Mouse (Mus musculus) frontal cortex, adult 2 months (tissue): Measurements from ENCODE around the gene Olfr907. TPM values are rescaled to one million over a fixed set of nuclear protein-coding genes. Genes with fewer than 3 reads are reported as not detected.

Experiments used
- DNase-seq, 2 experiments: peaks; one replicate each; pipeline ENCODE4 v3.0.0; 2022; ENCODE audit warnings: low spot score in 1 of 2; ENCODE audit errors: extremely low spot score in 1 of 2
- polyA plus RNA-seq: library from polyadenylated mRNA; depleted of rRNA; stranded (reverse); fragments of >200 nt; gene quantifications from 2 replicates; pipeline ENCODE4 v1.2.3, GENCODE M21; 2012; rRNA removed

Olfr907 gene
- not detected in 2 replicates for polyA plus RNA-seq

DNA sequence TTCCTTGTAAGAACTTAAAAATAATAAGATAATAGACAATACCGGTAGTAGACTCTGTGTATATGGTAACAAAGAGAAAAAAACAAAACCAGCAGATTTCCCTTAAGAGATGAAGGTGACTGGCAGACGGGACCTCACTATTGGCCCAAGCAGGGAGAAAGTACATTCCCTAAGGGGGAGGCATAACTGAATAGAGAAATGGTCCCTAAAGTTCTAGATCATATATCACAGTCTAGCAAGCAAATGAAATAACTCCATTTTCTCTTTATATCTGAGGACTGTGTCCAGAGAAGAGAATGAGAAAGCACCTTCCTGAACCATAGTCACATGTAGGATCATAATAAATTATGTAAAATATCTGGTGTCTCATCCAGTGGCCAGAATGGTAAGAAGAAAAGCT, at the start of gene Olfr907:
TSS of gene Olfr907 (plus strand) at position 301 of the 400 bp plus-strand sequence.
- no peak for DNase-seq

DNA sequence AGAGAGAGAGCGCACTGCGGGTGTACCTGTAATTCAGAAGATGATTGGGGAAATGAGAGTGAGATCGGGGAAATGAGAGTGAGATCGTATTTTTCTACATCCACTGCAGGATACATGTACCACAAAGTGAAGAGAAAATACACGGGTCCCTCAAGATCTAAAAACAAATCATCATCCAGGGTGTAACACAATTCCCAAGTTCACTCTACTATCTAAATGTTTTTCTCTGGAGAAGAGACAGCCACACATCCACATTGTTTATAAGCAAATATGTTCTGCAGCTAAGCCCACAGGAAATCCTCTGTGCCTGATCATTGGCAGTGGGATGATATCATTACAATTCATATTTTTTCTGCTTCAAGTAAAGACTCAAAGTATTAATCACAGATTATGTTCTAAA, 48.2 kb upstream of the Olfr907 start, which contains the start of gene Olfr902:
TSS of gene Olfr902 (plus strand) at position 301 of the 400 bp plus-strand sequence.
- DNase-seq = no peak

DNA sequence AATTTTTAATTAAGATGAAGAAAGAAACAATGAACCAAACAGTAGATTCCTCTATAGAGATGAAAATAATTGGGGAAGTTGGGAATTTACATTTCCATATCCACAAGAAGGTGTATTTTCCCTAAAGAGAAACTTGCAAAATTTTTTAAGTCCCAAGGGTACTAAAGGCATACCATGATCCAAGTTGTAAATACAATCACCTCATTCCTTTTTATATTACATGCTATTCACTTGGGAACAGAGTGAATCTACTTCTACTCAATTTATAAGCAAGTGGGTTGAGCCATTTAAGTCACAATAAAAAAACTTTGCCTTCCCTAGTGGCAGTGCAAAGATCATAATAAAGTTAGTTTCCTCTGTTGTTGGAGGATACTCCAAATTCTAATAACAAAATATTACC, 32.8 kb upstream of the Olfr907 start, which contains the start of gene Olfr904:
TSS of gene Olfr904 (plus strand) at position 301 of the 400 bp plus-strand sequence.
- DNase-seq = no peak

DNA sequence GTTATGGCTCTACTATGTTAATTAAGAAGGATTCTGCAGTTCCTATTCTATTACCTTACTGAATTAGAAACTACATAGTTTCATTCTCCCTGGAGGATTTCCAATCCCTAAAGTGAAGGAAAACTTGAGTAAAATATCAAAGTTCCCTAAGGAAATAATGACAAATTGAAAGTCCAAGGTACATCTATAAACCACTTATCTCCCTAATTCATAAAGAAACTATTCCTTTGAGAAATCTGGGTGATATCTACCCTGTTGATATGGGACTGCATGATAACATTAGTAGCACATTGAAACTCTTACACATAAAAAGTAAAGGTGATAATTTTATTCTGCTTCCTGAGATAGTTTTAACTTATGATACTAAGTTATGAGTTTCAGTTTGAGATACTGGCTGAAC, 24.8 kb upstream of the Olfr907 start, which contains the start of gene Olfr905:
TSS of gene Olfr905 (plus strand) at position 301 of the 400 bp plus-strand sequence.
- no peak for DNase-seq

DNA sequence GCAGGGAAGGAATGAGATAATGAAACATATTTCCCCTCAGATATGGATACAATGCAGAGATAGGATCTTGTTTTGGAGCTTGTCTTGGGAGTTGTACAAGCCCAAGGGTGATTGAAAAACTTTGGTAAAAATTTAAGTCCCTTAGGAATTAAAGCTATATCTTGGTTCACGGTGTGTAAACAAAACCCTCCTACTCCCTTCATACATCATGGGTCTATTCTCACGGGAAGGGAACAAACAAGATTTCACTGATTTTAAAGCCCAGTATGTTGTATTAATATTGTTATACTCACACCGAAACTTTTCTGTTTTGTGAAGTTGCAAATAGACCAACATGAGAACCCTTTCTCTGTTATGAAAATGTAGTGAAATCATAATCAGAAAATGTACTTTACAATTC, 8.8 kb upstream of the Olfr907 start, which contains the start of gene Olfr906:
TSS of gene Olfr906 (plus strand) at position 301 of the 400 bp plus-strand sequence.
- no peak for DNase-seq

DNA sequence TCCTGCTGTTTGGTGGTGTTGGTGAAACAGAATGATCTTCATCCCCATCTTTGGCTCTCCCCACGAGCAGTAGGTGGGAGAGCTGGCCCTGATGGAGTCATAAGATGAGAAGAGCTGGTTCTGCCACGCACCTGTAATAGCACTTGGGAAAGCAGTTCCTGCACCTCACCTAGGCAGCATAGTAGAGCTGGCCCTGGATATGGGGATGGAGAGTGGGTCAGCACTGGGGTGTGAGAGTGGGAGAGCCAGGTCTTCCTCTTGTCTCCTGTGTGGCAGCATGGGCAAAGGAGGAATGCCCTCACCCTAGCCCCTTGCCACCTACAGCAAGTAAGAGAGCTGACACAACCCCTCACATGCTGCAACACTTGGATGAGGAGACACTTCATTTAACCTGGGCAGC, 16.8 kb downstream of the Olfr907 start:
- no peak for DNase-seq

DNA sequence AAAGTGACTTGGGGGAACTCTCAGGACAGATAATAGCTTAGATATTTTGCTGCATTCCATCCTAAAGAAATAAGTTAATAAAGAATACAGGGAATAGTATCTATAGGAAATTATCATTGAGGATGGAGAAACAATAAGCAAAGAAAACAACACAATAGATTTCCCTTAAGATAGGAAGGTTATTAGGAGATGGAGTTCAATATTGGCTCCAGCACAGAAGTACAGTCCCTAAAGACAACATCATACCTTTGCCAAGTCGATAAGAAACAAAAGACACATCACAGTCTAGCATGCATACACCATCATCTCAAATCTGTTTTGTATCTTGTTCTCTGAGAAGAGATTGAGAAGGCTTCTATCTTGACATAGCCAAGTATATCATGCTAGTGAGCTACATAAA, 25.7 kb downstream of the Olfr907 start, which contains the start of gene Olfr911-ps1:
TSS of gene Olfr911-ps1 (plus strand) at position 301 of the 400 bp plus-strand sequence.
- no peak for DNase-seq

DNA sequence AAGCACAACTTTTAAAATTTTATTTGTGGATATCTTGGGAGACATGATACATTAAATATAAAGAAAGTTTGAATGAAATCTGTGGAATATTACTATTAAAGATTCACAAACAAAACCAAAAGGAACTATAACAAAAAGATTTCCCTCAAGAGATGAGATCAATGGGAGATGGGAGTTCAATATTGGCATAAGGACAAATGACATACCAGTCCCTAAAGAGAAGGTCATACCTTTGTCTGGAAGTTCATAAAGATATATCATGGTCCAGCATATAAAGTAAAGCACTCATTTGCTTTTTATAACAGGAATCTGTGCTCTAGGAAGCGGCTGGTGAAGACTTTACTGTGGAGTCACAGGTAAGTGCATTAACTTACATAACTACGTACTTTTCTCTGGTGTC, 41.9 kb downstream of the Olfr907 start, which contains the start of gene Olfr910:
TSS of gene Olfr910 (plus strand) at position 301 of the 400 bp plus-strand sequence.
- no peak for DNase-seq

Other genes starting within 250 kb of the Olfr907 start
- gene Olfr143, start 243.0 kb upstream of the Olfr907 start, polyA plus RNA-seq = not detected in 2 replicates
- gene Olfr895, start 227.9 kb upstream of the Olfr907 start, polyA plus RNA-seq = not detected in 2 replicates
- not detected in 2 replicates for gene Olfr896-ps1, start 204.7 kb upstream of the Olfr907 start, polyA plus RNA-seq
- not detected in 2 replicates for gene Olfr25, start 166.7 kb upstream of the Olfr907 start, polyA plus RNA-seq
- not detected in 2 replicates for gene Olfr898, start 147.4 kb upstream of the Olfr907 start, polyA plus RNA-seq
- gene Olfr250, start 128.9 kb upstream of the Olfr907 start, polyA plus RNA-seq = not detected in 2 replicates
- not detected in 2 replicates for gene Olfr251, start 118.7 kb upstream of the Olfr907 start, polyA plus RNA-seq
- not detected in 2 replicates for gene Olfr147, start 94.1 kb upstream of the Olfr907 start, polyA plus RNA-seq
- not detected in 2 replicates for gene Olfr901, start 66.3 kb upstream of the Olfr907 start, polyA plus RNA-seq
- not detected in 2 replicates for gene Olfr902, start 48.1 kb upstream of the Olfr907 start, polyA plus RNA-seq
- not detected in 2 replicates for gene Olfr904, start 32.7 kb upstream of the Olfr907 start, polyA plus RNA-seq
- gene Olfr905, start 24.7 kb upstream of the Olfr907 start, polyA plus RNA-seq = not detected in 2 replicates
- gene Olfr906, start 8.7 kb upstream of the Olfr907 start, polyA plus RNA-seq = not detected in 2 replicates
- gene Olfr911-ps1, start 25.8 kb downstream of the Olfr907 start, polyA plus RNA-seq = not detected in 2 replicates
- gene Olfr910, start 42.0 kb downstream of the Olfr907 start, polyA plus RNA-seq = not detected in 2 replicates
- not detected in 2 replicates for gene Olfr912, start 84.4 kb downstream of the Olfr907 start, polyA plus RNA-seq
- not detected in 2 replicates for gene Olfr913, start 97.0 kb downstream of the Olfr907 start, polyA plus RNA-seq
- not detected in 2 replicates for gene Olfr914, start 109.3 kb downstream of the Olfr907 start, polyA plus RNA-seq
- gene Olfr916, start 164.1 kb downstream of the Olfr907 start, polyA plus RNA-seq = not detected in 2 replicates
- not detected in 2 replicates for gene Olfr917, start 170.0 kb downstream of the Olfr907 start, polyA plus RNA-seq
- not detected in 2 replicates for gene Olfr918, start 178.8 kb downstream of the Olfr907 start, polyA plus RNA-seq
- gene Olfr919, start 207.9 kb downstream of the Olfr907 start, polyA plus RNA-seq = 0.11 TPM in 1 of 2 replicates, not detected in the other
- 7.5 and 9.8 TPM in 2 replicates for gene Vwa5a, start 222.5 kb downstream of the Olfr907 start, polyA plus RNA-seq